Mouse (Mus musculus) heart, embryonic 15.5 days (tissue): Measurements from ENCODE around the gene Hist1h1c. TPM values are rescaled to one million over a fixed set of nuclear protein-coding genes. Genes with fewer than 3 reads are reported as not detected.
"Not testable (repeated sequence)": the region's sequence is repeated elsewhere in the genome, so short reads cannot be mapped to it uniquely, and the experiment has no call there.

Experiments used
- ATAC-seq: fragments of 200-750 bp; cut with Nextera tagmentation; replicated peaks from 2 replicates; pipeline ENCODE4 v1.8.0; 2017; ENCODE audit warnings: low read depth, moderate TSS enrichment; ENCODE audit not compliant: insufficient number of reproducible peaks, insufficient read depth, low FRiP score
- H3K27ac ChIP-seq: fragments of 300-500 bp; sonication (generic); 2 replicates; pipeline ENCODE4 v1.5.1; 2015; ENCODE audit warnings: mild to moderate bottlenecking, inconsistent platforms
- H3K27me3 ChIP-seq: fragments of 300-500 bp; sonication (generic); 2 replicates; pipeline ENCODE4 v1.6.1; 2015; ENCODE audit warnings: inconsistent platforms
- H3K36me3 ChIP-seq: fragments of 300-500 bp; sonication (generic); 2 replicates; pipeline ENCODE4 v1.6.1; 2015; ENCODE audit warnings: mild to moderate bottlenecking, inconsistent platforms
- H3K4me1 ChIP-seq: fragments of 300-500 bp; sonication (generic); replicated peaks from 2 replicates; pipeline ENCODE4 v1.6.1; 2015; ENCODE audit warnings: inconsistent platforms
- H3K4me2 ChIP-seq: fragments of 300-500 bp; sonication (generic); 2 replicates; pipeline ENCODE4 v1.6.1; 2015; ENCODE audit warnings: inconsistent platforms, mild to moderate bottlenecking, moderate library complexity
- H3K4me3 ChIP-seq: fragments of 300-500 bp; sonication (generic); 2 replicates; pipeline ENCODE4 v1.5.1; 2015; ENCODE audit warnings: mild to moderate bottlenecking, inconsistent platforms
- H3K9ac ChIP-seq: fragments of 300-500 bp; sonication (generic); 2 replicates; pipeline ENCODE4 v1.6.1; 2015; ENCODE audit warnings: mild to moderate bottlenecking, inconsistent platforms
- H3K9me3 ChIP-seq: fragments of 300-500 bp; sonication (generic); replicated peaks from 2 replicates; pipeline ENCODE4 v1.6.1; 2016; ENCODE audit warnings: inconsistent platforms
- WGBS: fragments of 180-500 bp; shearing (Covaris S2); methylation state at CpG from one replicate; pipeline ENCODE4 v1.1.7; 2015; ENCODE audit warnings: mixed read lengths; 5-methylcytosine and 5-hydroxymethylcytosine counted together
- polyA plus RNA-seq: library from polyadenylated mRNA; unstranded; fragments of >200 nt; fragmentation: Nextera tagmentation; extraction: Ambion mirVana; gene quantifications from 2 replicates; pipeline ENCODE4 v1.2.1, GENCODE M21; 2015

Hist1h1c gene
- polyA plus RNA-seq, 1 experiment from 2014 or later, result 41.2 TPM

- Histone ChIP-seq H3K27me3 (no peaks in the 10 kb centered on the region), H3K4me3 (no peak overlapping the region), H3K9me3 (no peaks in the 10 kb centered on the region), H3K27ac (no peak overlapping the region), H3K4me1 (peaks cover 15% of the 10 kb centered on the region), H3K4me2 (no peak overlapping the region), H3K9ac (no peak overlapping the region), H3K36me3 (no peaks in the 10 kb centered on the region)
- no peak for ATAC-seq
Measured at GRCm38 (mm10) chr13:23755000-23755399, 16.4 kb downstream of the Hist1h1c start.

- Histone ChIP-seq H3K9ac (peak within 1 kb of the TSS; percentile 60), H3K27ac (peak within 1 kb of the TSS; percentile 86), H3K27me3 (no peaks in the 10 kb centered on the region), H3K4me3 (peak within 1 kb of the TSS; percentile 48), H3K4me2 (peak within 1 kb of the TSS; percentile 73), H3K36me3 (no peaks in the 10 kb centered on the region), H3K4me1 (peaks cover 23% of the 10 kb centered on the region), H3K9me3 (no peaks in the 10 kb centered on the region)
- ATAC-seq, result peak; percentile 72
- 0% methylated on average over 16 of the region's 22 CpGs for WGBS
Measured at GRCm38 (mm10) chr13:23756790-23757189, 18.2 kb downstream of the Hist1h1c start, which contains the start of gene Hist1h4b. Hist1h4b (plus strand) TSS chr13:23757013.

- peaks cover 23% of the 10 kb centered on the region for H3K4me1 ChIP-seq
Measured at GRCm38 (mm10) chr13:23757211-23757773, 18.7 kb downstream of the Hist1h1c start.

GRCm38 (mm10) chr13:23757921-23758320 is 19.3 kb downstream of the Hist1h1c start:
- Histone ChIP-seq H3K9me3 (no peaks in the 10 kb centered on the region), H3K27me3 (no peaks in the 10 kb centered on the region), H3K36me3 (no peaks in the 10 kb centered on the region), H3K9ac (no peak overlapping the region), H3K4me2 (peak overlapping the region; percentile 73; the same call in 1 of the 2 replicates), H3K4me3 (no peak overlapping the region), H3K4me1 (peaks cover 22% of the 10 kb centered on the region), H3K27ac (no peak overlapping the region)
- ATAC-seq, result no peak
- WGBS, result 53% methylated on average over 3 of the region's 3 CpGs

More at GRCm38 (mm10) chr13:23757211-23757773, 18.7 kb downstream of the Hist1h1c start:
- peak overlapping the region; percentile 73 for H3K4me2 ChIP-seq
- no peaks in the 10 kb centered on the region for H3K9me3 ChIP-seq
- ATAC-seq, result 0 out of 2 replicates have a peak, but pooled peaks have one; percentile 0
- peak overlapping the region; percentile 60 for H3K9ac ChIP-seq
- H3K27me3 ChIP-seq, result no peaks in the 10 kb centered on the region
- H3K36me3 ChIP-seq, result no peaks in the 10 kb centered on the region
- WGBS, result 4% methylated on average over 18 of the region's 23 CpGs
- H3K4me3 ChIP-seq, result peak overlapping the region; percentile 48
- peak overlapping the region; percentile 86 for H3K27ac ChIP-seq

GRCm38 (mm10) chr13:23759251-23759771 is 20.7 kb downstream of the Hist1h1c start:
- 83% methylated on average over 3 of the region's 3 CpGs for WGBS
- H3K27ac ChIP-seq, result no peak overlapping the region

GRCm38 (mm10) chr13:23759916-23760239 is 21.3 kb downstream of the Hist1h1c start:
- peak overlapping the region; percentile 95 for H3K27ac ChIP-seq
- no peaks in the 10 kb centered on the region for H3K36me3 ChIP-seq
- whole genome bisulfite sequencing, result 61% methylated on average over 1 of the region's 1 CpGs
- peak overlapping the region; percentile 68; the same call in 1 of the 2 replicates for H3K4me3 ChIP-seq
- no peaks in the 10 kb centered on the region for H3K9me3 ChIP-seq
- H3K4me1 ChIP-seq, result peaks cover 34% of the 10 kb centered on the region
- no peaks in the 10 kb centered on the region for H3K27me3 ChIP-seq
- no peak overlapping the region for H3K9ac ChIP-seq
- H3K4me2 ChIP-seq, result peak overlapping the region; percentile 92
- ATAC-seq, result no peak

More at GRCm38 (mm10) chr13:23759251-23759771, 20.7 kb downstream of the Hist1h1c start:
- Histone ChIP-seq H3K36me3 (no peaks in the 10 kb centered on the region), H3K27me3 (no peaks in the 10 kb centered on the region), H3K4me2 (no peak overlapping the region), H3K4me1 (peaks cover 32% of the 10 kb centered on the region), H3K9me3 (no peaks in the 10 kb centered on the region), H3K9ac (no peak overlapping the region), H3K4me3 (no peak overlapping the region)
- ATAC-seq, result no peak

- H3K4me2 ChIP-seq, result peak overlapping the region; percentile 92
- H3K9me3 ChIP-seq, result no peaks in the 10 kb centered on the region
- peak overlapping the region; percentile 68 for H3K4me3 ChIP-seq
- peak overlapping the region; percentile 95 for H3K27ac ChIP-seq
- peak overlapping the region; percentile 53 for H3K9ac ChIP-seq
- ATAC-seq, result no peak
- H3K27me3 ChIP-seq, result no peaks in the 10 kb centered on the region
- WGBS, result 2% methylated on average over 23 of the region's 27 CpGs
- no peaks in the 10 kb centered on the region for H3K36me3 ChIP-seq
- H3K4me1 ChIP-seq, result peaks cover 34% of the 10 kb centered on the region
Measured at GRCm38 (mm10) chr13:23760240-23760971, 21.8 kb downstream of the Hist1h1c start.

- Histone ChIP-seq H3K36me3 (no peaks in the 10 kb centered on the region), H3K27me3 (no peaks in the 10 kb centered on the region), H3K4me1 (peaks cover 34% of the 10 kb centered on the region), H3K4me2 (peak within 1 kb of the TSS; percentile 92), H3K9me3 (no peaks in the 10 kb centered on the region), H3K4me3 (peak within 1 kb of the TSS; percentile 68), H3K27ac (peak within 1 kb of the TSS; percentile 95), H3K9ac (peak within 1 kb of the TSS; percentile 53)
- under 1% methylated on average over 63 of the region's 72 CpGs for WGBS
- ATAC-seq, result peak; percentile 79
Measured at GRCm38 (mm10) chr13:23760972-23761864, 22.6 kb downstream of the Hist1h1c start, which contains the start of gene Hist1h4a. Hist1h4a (minus strand) TSS chr13:23761230.

- not testable (repeated sequence) for H3K27me3 ChIP-seq, H3K9me3 ChIP-seq, H3K36me3 ChIP-seq
- Histone ChIP-seq H3K27ac (peak within 1 kb of the TSS; percentile 95), H3K9ac (peak within 1 kb of the TSS; percentile 75), H3K4me2 (peak within 1 kb of the TSS; percentile 92), H3K4me1 (peaks cover 34% of the 10 kb centered on the region), H3K4me3 (peak within 1 kb of the TSS; percentile 68)
- WGBS, result under 1% methylated on average over 29 of the region's 52 CpGs
- ATAC-seq, result peak; percentile 51
Measured at GRCm38 (mm10) chr13:23761871-23762821, 23.5 kb downstream of the Hist1h1c start, which contains the start of gene Hist1h3a. Hist1h3a (minus strand) TSS chr13:23762386.

GRCm38 (mm10) chr13:23763242-23763585 is 24.6 kb downstream of the Hist1h1c start:
- no peaks in the 10 kb centered on the region for H3K36me3 ChIP-seq
- H3K27me3 ChIP-seq, result no peaks in the 10 kb centered on the region
- peak overlapping the region; percentile 68 for H3K4me3 ChIP-seq
- H3K27ac ChIP-seq, result peak overlapping the region; percentile 95
- H3K9me3 ChIP-seq, result no peaks in the 10 kb centered on the region
- H3K4me1 ChIP-seq, result peaks cover 29% of the 10 kb centered on the region
- WGBS, result under 1% methylated on average over 10 of the region's 10 CpGs
- H3K4me2 ChIP-seq, result peak overlapping the region; percentile 92
- peak overlapping the region; percentile 75 for H3K9ac ChIP-seq
- no peak for ATAC-seq
